Comparison of ENCODE assay signal across 14 mouse cellular contexts in the genomic region with DNA sequence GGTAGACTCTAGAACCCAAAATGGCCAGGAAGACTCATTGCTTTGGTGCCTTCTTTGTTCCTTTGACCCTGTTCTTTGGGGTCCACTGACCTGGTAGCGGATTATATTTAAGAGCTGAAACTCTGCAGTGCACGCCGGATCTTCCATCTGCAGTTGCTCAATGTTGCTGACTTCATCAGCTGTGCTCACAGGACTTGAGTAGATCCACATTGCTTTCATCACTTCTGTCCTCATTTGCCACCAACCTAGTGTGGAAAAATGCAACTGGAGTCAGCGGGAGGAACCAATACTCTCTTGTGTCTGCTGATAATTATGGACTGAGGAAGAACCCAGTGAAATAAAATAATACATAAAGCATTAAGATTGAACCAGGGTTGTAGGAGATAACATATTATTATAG.
"Had no signal": no experiment of that assay in that cellular context is flagged by ENCODE, and none has a peak within 500 bp of the region (broad histone marks: within the 10 kb centered on the region; RNA-seq: fewer than 3 reads in every experiment).

No protein-coding gene starts in this region.

- H3K4me1 ChIP-seq: limb, embryonic 13.5 days; liver, embryonic 12.5 days; liver, embryonic 15.5 days had no signal

- H3K4me3 ChIP-seq: limb, embryonic 10.5 days; limb, embryonic 13.5 days; liver, embryonic 12.5 days; liver, embryonic 15.5 days had no signal

- H3K9me3 ChIP-seq: limb, embryonic 10.5 days; limb, embryonic 13.5 days; liver, embryonic 12.5 days; liver, embryonic 15.5 days had no signal

- DNase-seq: kidney, adult 9 months; kidney, postnatal 14 days; kidney, postnatal 4 days; layer of hippocampus, adult 9-11 months; liver; lung, adult 2 months; lung, postnatal 4 days; midbrain, embryonic 14.5 days; thymus, adult 18-20 months; thymus, postnatal 36 days had no signal

- H3K27ac ChIP-seq: limb, embryonic 10.5 days; limb, embryonic 13.5 days; liver, embryonic 12.5 days; liver, embryonic 15.5 days had no signal

- H3K27me3 ChIP-seq: limb, embryonic 13.5 days; liver, embryonic 12.5 days; liver, embryonic 15.5 days had no signal

- H3K36me3 ChIP-seq: limb, embryonic 10.5 days; limb, embryonic 13.5 days; liver, embryonic 12.5 days; liver, embryonic 15.5 days had no signal
